Mouse (Mus musculus): ENCODE data around the gene Meiob. TPM values are rescaled to one million over a fixed set of nuclear protein-coding genes. Genes with fewer than 3 reads are reported as not detected.

Meiob gene
- polyA plus RNA-seq, 1 experiment from 2014 or later: not detected

- no peaks in the 10 kb centered on the region for H3K36me3 ChIP-seq (ENCODE audit: control insufficient read depth, insufficient read depth, low read length)
- no peak overlapping the region for H3K27ac ChIP-seq (ENCODE audit: low read depth, low read length)
- no peak overlapping the region for H3K9ac ChIP-seq (ENCODE audit: low read depth, low read length)
- H3K27me3 ChIP-seq (replicated peaks; ENCODE audit: control insufficient read depth, insufficient read depth, low read length): no peaks in the 10 kb centered on the region
- no peak overlapping the region for H3K4me3 ChIP-seq (ENCODE audit: low read length)
- H3K4me2 ChIP-seq (ENCODE audit: low read length): no peak overlapping the region
- no peaks in the 10 kb centered on the region for H3K9me3 ChIP-seq (ENCODE audit: control insufficient read depth, low read length)
- 86% methylated on average over 2 of the region's 2 CpGs for WGBS
- no peak for ATAC-seq
- H3K4me1 ChIP-seq (ENCODE audit: control insufficient read depth, insufficient read depth, low read depth, low read length): no peaks in the 10 kb centered on the region
Observed at GRCm38 (mm10) chr17:24777073-24777472, 27.0 kb upstream of the Meiob start.

- Histone ChIP-seq H3K9ac (ENCODE audit: low read depth, low read length) (no peak overlapping the region), H3K9me3 (ENCODE audit: control insufficient read depth, low read length) (no peaks in the 10 kb centered on the region), H3K4me1 (ENCODE audit: control insufficient read depth, insufficient read depth, low read depth, low read length) (no peaks in the 10 kb centered on the region), H3K4me3 (ENCODE audit: low read length) (no peak overlapping the region), H3K36me3 (ENCODE audit: control insufficient read depth, insufficient read depth, low read length) (no peaks in the 10 kb centered on the region), H3K27me3 (replicated peaks; ENCODE audit: control insufficient read depth, insufficient read depth, low read length) (no peaks in the 10 kb centered on the region), H3K27ac (ENCODE audit: low read depth, low read length) (no peak overlapping the region), H3K4me2 (ENCODE audit: low read length) (no peak overlapping the region)
- WGBS: 88% methylated on average over 2 of the region's 2 CpGs
- ATAC-seq: no peak
Observed at GRCm38 (mm10) chr17:24780821-24781220, 23.3 kb upstream of the Meiob start.

GRCm38 (mm10) chr17:24792190-24792589 lies 11.9 kb upstream of the Meiob start:
- ATAC-seq: no peak
- no peaks in the 10 kb centered on the region for H3K36me3 ChIP-seq (ENCODE audit: control insufficient read depth, insufficient read depth, low read length)
- H3K9ac ChIP-seq (ENCODE audit: low read depth, low read length): no peak overlapping the region
- 75% methylated on average over 8 of the region's 8 CpGs for WGBS
- no peaks in the 10 kb centered on the region for H3K9me3 ChIP-seq (ENCODE audit: control insufficient read depth, low read length)
- H3K4me1 ChIP-seq (ENCODE audit: control insufficient read depth, insufficient read depth, low read depth, low read length): no peaks in the 10 kb centered on the region
- no peak overlapping the region for H3K4me2 ChIP-seq (ENCODE audit: low read length)
- no peaks in the 10 kb centered on the region; the same call in 1 of the 2 replicates for H3K27me3 ChIP-seq (replicated peaks; ENCODE audit: control insufficient read depth, insufficient read depth, low read length)
- H3K27ac ChIP-seq (ENCODE audit: low read depth, low read length): no peak overlapping the region
- no peak overlapping the region for H3K4me3 ChIP-seq (ENCODE audit: low read length)

- H3K9ac ChIP-seq (ENCODE audit: low read depth, low read length): no peak overlapping the region
- no peaks in the 10 kb centered on the region for H3K36me3 ChIP-seq (ENCODE audit: control insufficient read depth, insufficient read depth, low read length)
- no peaks in the 10 kb centered on the region for H3K9me3 ChIP-seq (ENCODE audit: control insufficient read depth, low read length)
- no peak overlapping the region for H3K27ac ChIP-seq (ENCODE audit: low read depth, low read length)
- WGBS: 67% methylated on average over 12 of the region's 12 CpGs
- H3K27me3 ChIP-seq (replicated peaks; ENCODE audit: control insufficient read depth, insufficient read depth, low read length): no peaks in the 10 kb centered on the region; the same call in 1 of the 2 replicates
- no peak overlapping the region for H3K4me3 ChIP-seq (ENCODE audit: low read length)
- ATAC-seq: no peak
- H3K4me1 ChIP-seq (ENCODE audit: control insufficient read depth, insufficient read depth, low read depth, low read length): no peaks in the 10 kb centered on the region
- no peak overlapping the region for H3K4me2 ChIP-seq (ENCODE audit: low read length)
Observed at GRCm38 (mm10) chr17:24794791-24795190, 9.3 kb upstream of the Meiob start.

- Histone ChIP-seq H3K4me3 (ENCODE audit: low read length) (no peak overlapping the region), H3K27me3 (replicated peaks; ENCODE audit: control insufficient read depth, insufficient read depth, low read length) (no peaks in the 10 kb centered on the region), H3K4me2 (ENCODE audit: low read length) (no peak overlapping the region), H3K9ac (ENCODE audit: low read depth, low read length) (no peak overlapping the region), H3K4me1 (ENCODE audit: control insufficient read depth, insufficient read depth, low read depth, low read length) (no peaks in the 10 kb centered on the region), H3K36me3 (ENCODE audit: control insufficient read depth, insufficient read depth, low read length) (no peaks in the 10 kb centered on the region), H3K27ac (ENCODE audit: low read depth, low read length) (no peak overlapping the region), H3K9me3 (ENCODE audit: control insufficient read depth, low read length) (no peaks in the 10 kb centered on the region)
- no peak for ATAC-seq
- 79% methylated on average over 3 of the region's 3 CpGs for WGBS
Observed at GRCm38 (mm10) chr17:24796969-24797368, 7.1 kb upstream of the Meiob start.

GRCm38 (mm10) chr17:24798229-24798628 lies 5.9 kb upstream of the Meiob start:
- Histone ChIP-seq H3K27me3 (replicated peaks; ENCODE audit: control insufficient read depth, insufficient read depth, low read length) (no peaks in the 10 kb centered on the region), H3K4me3 (ENCODE audit: low read length) (no peak overlapping the region), H3K36me3 (ENCODE audit: control insufficient read depth, insufficient read depth, low read length) (no peaks in the 10 kb centered on the region), H3K4me2 (ENCODE audit: low read length) (no peak overlapping the region), H3K4me1 (ENCODE audit: control insufficient read depth, insufficient read depth, low read depth, low read length) (no peaks in the 10 kb centered on the region), H3K27ac (ENCODE audit: low read depth, low read length) (no peak overlapping the region), H3K9me3 (ENCODE audit: control insufficient read depth, low read length) (no peaks in the 10 kb centered on the region), H3K9ac (ENCODE audit: low read depth, low read length) (no peak overlapping the region)
- WGBS: 72% methylated on average over 7 of the region's 9 CpGs
- no peak for ATAC-seq

- no peak for ATAC-seq
- H3K36me3 ChIP-seq (ENCODE audit: control insufficient read depth, insufficient read depth, low read length): no peaks in the 10 kb centered on the region
- 88% methylated on average over 4 of the region's 4 CpGs for WGBS
Observed at GRCm38 (mm10) chr17:24799476-24799875, 4.6 kb upstream of the Meiob start.

GRCm38 (mm10) chr17:24800524-24800923 lies 3.6 kb upstream of the Meiob start:
- Histone ChIP-seq H3K9me3 (ENCODE audit: control insufficient read depth, low read length) (no peaks in the 10 kb centered on the region), H3K9ac (ENCODE audit: low read depth, low read length) (no peak overlapping the region), H3K4me3 (ENCODE audit: low read length) (no peak overlapping the region), H3K27me3 (replicated peaks; ENCODE audit: control insufficient read depth, insufficient read depth, low read length) (peaks cover 4% of the 10 kb centered on the region; the same call in 1 of the 2 replicates), H3K27ac (ENCODE audit: low read depth, low read length) (no peak overlapping the region), H3K36me3 (ENCODE audit: control insufficient read depth, insufficient read depth, low read length) (no peaks in the 10 kb centered on the region), H3K4me2 (ENCODE audit: low read length) (no peak overlapping the region), H3K4me1 (ENCODE audit: control insufficient read depth, insufficient read depth, low read depth, low read length) (no peaks in the 10 kb centered on the region; the same call in 1 of the 2 replicates)
- ATAC-seq: no peak
- WGBS: 62% methylated on average over 3 of the region's 3 CpGs

More at GRCm38 (mm10) chr17:24799476-24799875, 4.6 kb upstream of the Meiob start:
- Histone ChIP-seq H3K4me2 (ENCODE audit: low read length) (no peak overlapping the region), H3K27me3 (replicated peaks; ENCODE audit: control insufficient read depth, insufficient read depth, low read length) (0 out of 2 replicates have a peak, but pooled peaks cover 2% of the 10 kb centered on the region), H3K4me3 (ENCODE audit: low read length) (no peak overlapping the region), H3K9ac (ENCODE audit: low read depth, low read length) (no peak overlapping the region), H3K4me1 (ENCODE audit: control insufficient read depth, insufficient read depth, low read depth, low read length) (no peaks in the 10 kb centered on the region), H3K27ac (ENCODE audit: low read depth, low read length) (no peak overlapping the region), H3K9me3 (ENCODE audit: control insufficient read depth, low read length) (no peaks in the 10 kb centered on the region)

GRCm38 (mm10) chr17:24811211-24811610 lies 7.1 kb downstream of the Meiob start:
- Histone ChIP-seq H3K4me1 (ENCODE audit: control insufficient read depth, insufficient read depth, low read depth, low read length) (no peaks in the 10 kb centered on the region), H3K36me3 (ENCODE audit: control insufficient read depth, insufficient read depth, low read length) (no peaks in the 10 kb centered on the region), H3K27ac (ENCODE audit: low read depth, low read length) (no peak overlapping the region), H3K4me2 (ENCODE audit: low read length) (no peak overlapping the region), H3K9ac (ENCODE audit: low read depth, low read length) (no peak overlapping the region), H3K9me3 (ENCODE audit: control insufficient read depth, low read length) (no peaks in the 10 kb centered on the region), H3K27me3 (replicated peaks; ENCODE audit: control insufficient read depth, insufficient read depth, low read length) (peaks cover 7% of the 10 kb centered on the region), H3K4me3 (ENCODE audit: low read length) (no peak overlapping the region)
- no peak for ATAC-seq
- 82% methylated on average over 3 of the region's 3 CpGs for WGBS

GRCm38 (mm10) chr17:24812215-24812614 lies 8.1 kb downstream of the Meiob start:
- no peak overlapping the region for H3K4me3 ChIP-seq (ENCODE audit: low read length)
- no peak for ATAC-seq
- no peak overlapping the region for H3K27ac ChIP-seq (ENCODE audit: low read depth, low read length)
- H3K9ac ChIP-seq (ENCODE audit: low read depth, low read length): no peak overlapping the region
- H3K27me3 ChIP-seq (replicated peaks; ENCODE audit: control insufficient read depth, insufficient read depth, low read length): peaks cover under 1% of the 10 kb centered on the region
- no peaks in the 10 kb centered on the region for H3K9me3 ChIP-seq (ENCODE audit: control insufficient read depth, low read length)
- no peak overlapping the region for H3K4me2 ChIP-seq (ENCODE audit: low read length)
- H3K36me3 ChIP-seq (ENCODE audit: control insufficient read depth, insufficient read depth, low read length): no peaks in the 10 kb centered on the region
- no peaks in the 10 kb centered on the region for H3K4me1 ChIP-seq (ENCODE audit: control insufficient read depth, insufficient read depth, low read depth, low read length)
- 35% methylated on average over 2 of the region's 2 CpGs for WGBS

All from hindbrain, embryonic 16.5 days (tissue).